Mouse (Mus musculus): Measurements from ENCODE around the gene Eif3l. TPM values are rescaled to one million over a fixed set of nuclear protein-coding genes. Genes with fewer than 3 reads are reported as not detected.
A peak's percentile ranks its signal among the peaks of the same experiment; 100 is the strongest.

Gene Eif3l
- total RNA-seq, 4 experiments from 2014 or later, result 70.2 to 76.0 (median 74.9) TPM

GRCm38 (mm10) chr15:79093083-79093839 is 18.3 kb downstream of the Eif3l start:
- no peak for DNase-seq (ENCODE audit: low spot score)

DNA sequence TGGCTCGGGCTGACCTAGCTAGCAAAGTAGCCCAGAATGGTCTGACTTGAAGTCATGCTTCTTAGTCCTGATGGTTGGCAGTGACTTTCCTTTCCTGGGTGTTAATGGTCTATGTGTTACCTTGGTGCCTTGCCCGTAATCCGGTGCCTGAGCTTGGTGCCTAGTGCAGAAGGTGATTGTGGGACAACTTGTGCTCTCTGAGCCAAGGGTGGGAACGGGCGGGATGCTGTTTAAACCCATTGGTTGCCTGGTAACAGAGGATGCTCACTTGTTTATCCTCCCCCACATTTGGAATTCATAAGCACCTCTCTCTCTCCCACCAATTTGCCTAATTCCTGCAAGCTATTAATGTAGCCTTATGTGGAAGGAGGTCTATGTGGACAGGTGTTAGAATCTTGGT is 20.5 kb downstream of the Eif3l start:
- no peak for DNase-seq (ENCODE audit: low spot score)

- DNase-seq (ENCODE audit: low spot score), result no peak
Measured at GRCm38 (mm10) chr15:79096556-79096955, 21.6 kb downstream of the Eif3l start.

DNA sequence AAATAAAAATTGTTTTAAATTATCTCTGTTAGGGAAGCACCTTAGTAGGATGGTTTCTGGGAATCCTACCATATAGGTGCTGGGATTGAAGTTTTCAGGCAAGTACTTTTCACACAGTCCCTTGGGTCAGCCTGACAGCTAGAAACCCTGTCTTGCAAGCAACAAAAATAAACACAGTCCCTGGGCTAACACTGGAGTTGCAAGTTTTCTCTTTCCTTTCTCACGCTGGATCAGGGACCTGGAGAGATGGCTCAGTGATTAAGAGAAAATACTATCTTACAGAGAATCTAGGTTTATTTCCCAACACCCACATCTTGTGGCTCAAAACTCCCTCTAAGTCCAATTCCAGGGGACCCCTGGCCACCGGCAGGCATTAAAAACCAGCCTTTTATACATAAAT is 22.2 kb downstream of the Eif3l start:
- no peak for DNase-seq (ENCODE audit: low spot score)

DNA sequence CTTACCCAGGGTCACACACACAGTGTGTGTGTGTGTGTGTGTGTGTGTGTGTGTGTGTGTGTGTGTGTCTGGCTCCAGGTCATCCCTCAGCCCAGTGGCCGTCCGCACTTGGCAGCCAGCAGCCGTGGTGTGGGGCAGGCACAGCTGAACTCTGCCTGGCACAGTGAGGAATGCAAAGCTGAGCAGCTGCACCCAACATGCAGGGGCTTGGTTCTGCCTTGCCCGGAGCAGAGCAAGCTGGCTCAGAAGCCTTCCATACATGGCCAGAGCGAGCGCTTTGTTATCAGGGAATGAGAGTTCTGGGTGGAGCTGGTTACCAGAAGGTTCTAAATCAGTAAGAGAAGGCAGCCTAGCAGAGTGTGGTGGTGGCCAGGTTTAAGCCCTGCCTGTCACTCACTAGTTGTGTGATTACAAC is 22.6 kb downstream of the Eif3l start:
- DNase-seq (ENCODE audit: low spot score), result peak; percentile 75

- no peak for DNase-seq (ENCODE audit: low spot score)
Measured at GRCm38 (mm10) chr15:79098220-79098619, 23.2 kb downstream of the Eif3l start.

DNA sequence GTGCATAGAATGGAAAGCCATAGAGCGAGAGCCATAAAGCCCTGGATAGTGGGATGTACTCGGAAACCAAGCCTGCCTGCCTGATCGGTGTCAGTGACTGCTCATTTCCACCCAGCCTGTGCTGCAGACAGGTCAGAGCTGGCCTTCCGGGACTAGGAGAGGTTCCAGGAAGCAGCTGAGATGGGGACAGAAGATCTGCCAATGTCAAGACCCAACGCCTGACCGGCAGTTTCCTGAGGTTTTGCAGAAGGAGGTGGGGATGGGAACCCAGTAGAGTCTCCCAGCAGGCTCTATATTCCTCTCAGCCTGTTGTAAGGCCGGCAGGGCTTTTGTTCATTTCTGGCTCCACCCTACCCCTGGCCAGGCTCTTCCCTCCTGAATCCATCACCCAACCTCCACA is 23.9 kb downstream of the Eif3l start:
- DNase-seq (ENCODE audit: low spot score), result peak; percentile 62

DNA sequence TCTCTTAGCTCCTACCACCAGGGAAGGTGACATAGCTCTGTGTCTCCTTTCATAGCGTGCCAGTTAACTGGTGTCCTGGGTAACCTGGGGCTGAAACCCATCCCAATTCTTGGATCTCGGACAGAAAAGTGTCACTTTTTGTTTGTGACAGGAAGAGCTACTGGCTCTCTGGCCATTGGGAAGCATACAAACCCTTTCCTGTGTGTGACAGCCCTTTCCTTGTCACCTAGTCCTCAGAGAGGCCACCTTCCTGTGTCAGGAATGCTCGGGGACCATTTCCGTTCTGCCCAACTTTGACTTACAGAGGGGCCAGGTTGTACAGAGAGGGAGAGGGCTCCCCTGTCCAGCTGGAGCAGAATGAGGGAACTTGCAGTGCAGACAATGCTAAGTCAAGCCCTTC is 24.5 kb downstream of the Eif3l start:
- DNase-seq (ENCODE audit: low spot score), result peak; percentile 36

DNA sequence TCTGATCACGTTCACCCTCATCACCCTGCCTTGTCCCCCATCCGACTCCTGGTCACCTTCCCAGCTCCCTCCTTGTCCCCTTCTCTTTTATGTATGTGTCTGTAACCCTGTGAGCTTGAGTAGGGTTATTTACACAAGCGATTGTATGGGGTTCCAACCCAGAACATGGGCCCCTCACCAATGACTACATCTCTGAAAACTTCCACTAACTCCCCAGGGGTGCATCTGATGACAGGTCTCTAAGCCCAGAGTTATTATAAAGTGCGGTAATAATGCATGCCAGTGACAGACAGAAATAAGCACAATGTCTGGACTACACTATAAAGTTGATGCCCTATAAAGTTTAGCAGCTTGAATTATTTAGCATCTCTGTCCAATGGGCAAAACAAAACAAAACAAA is 25.4 kb downstream of the Eif3l start:
- DNase-seq (ENCODE audit: low spot score), result no peak

DNA sequence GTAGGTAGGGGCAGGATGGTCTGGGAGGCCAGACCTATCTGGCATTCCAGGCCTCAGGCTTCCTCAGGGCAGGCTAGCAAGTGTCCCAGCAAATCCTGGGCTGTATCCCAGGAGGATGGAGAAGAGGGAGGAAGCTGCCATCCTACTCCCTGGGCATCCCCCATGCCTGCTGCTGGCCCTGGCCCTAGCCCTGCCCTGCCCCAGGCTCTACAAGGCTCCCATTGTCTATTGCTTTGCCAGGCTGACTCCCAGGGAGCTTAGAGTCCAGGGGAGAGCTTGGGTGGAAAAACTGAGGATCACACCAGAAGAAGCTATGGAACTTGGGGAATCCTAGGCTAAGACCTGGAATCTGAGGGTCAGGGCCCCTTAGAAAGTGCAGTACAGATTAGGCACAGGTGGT is 26.6 kb downstream of the Eif3l start:
- DNase-seq (ENCODE audit: low spot score), result no peak

GRCm38 (mm10) chr15:79103264-79103663 is 28.3 kb downstream of the Eif3l start:
- no peak for DNase-seq (ENCODE audit: low spot score)

- no peak for DNase-seq (ENCODE audit: low spot score)
Measured at GRCm38 (mm10) chr15:79105804-79106203, 30.8 kb downstream of the Eif3l start.

GRCm38 (mm10) chr15:79107966-79108365 is 33.0 kb downstream of the Eif3l start:
- no peak for DNase-seq (ENCODE audit: low spot score)

GRCm38 (mm10) chr15:79108421-79109320 is 33.7 kb downstream of the Eif3l start, which contains the start of gene Micall1:
Micall1 (plus strand) TSS chr15:79108898.
- no peak for DNase-seq (ENCODE audit: low spot score)

GRCm38 (mm10) chr15:79109321-79109934 is 34.4 kb downstream of the Eif3l start:
- DNase-seq (ENCODE audit: low spot score), result no peak

DNA sequence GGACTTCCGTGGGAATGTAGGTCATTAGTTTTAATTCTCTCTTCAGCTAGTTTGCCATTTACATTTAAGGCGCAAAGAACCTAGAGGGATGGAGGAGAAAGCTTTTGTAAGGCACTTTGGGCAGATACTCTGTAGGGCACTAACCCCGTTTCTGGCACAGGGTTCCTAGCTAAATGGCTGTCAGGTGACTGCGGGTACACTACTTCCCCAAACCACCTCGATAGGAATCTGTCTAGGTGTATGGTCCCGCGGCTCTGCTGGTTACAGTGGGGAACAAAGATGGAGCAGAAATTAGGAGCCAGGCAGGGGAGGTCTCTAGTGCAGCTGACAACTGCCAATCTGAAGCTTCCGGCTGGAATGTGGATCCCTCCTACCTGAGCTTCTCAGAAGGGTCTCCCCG is 35.1 kb downstream of the Eif3l start:
- DNase-seq (ENCODE audit: low spot score), result no peak

DNA sequence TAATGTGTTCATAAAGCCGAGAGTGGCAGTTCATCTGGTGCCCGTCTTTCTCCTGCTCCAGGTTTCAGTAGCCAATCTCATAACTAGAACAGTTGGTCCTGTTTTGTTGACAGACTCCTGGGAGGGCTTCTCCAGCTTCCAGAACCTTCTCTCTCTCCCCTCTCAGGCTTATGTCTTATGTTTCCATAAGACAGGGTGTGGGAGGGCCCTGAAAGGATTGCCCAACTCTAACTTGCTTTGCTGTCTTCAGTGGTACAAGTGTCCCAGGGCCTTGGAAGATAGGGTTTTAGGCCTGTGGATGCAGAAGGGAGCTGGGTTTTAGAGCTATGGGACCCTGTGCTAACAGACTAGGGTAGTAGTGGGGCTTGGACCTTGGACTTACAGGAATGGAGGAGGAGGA is 35.5 kb downstream of the Eif3l start:
- DNase-seq (ENCODE audit: low spot score), result no peak

- DNase-seq (ENCODE audit: low spot score), result no peak
Measured at GRCm38 (mm10) chr15:79111774-79112173, 36.8 kb downstream of the Eif3l start.

DNA sequence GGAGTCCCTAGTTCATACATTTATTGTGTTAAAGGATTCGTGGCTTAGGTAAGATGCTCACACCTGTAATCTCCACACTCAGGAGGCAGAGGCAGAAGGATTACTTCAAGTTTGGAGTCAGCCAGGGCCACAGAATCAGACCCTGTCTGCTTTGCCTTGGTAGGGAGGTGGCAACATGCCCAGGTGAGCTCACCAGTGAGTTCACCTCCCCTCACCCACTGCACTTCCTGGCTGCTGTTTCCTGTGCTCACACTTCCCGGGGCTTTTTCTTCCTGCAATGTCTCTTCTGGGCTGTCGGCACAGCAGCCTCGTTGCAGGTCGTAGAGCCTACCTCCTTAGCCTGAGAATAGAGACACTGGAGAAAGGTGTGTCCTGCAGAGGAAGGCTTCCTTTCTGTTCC is 40.3 kb downstream of the Eif3l start:
- no peak for DNase-seq (ENCODE audit: low spot score)

- DNase-seq (ENCODE audit: low spot score), result no peak
Measured at GRCm38 (mm10) chr15:79119491-79119890, 44.5 kb downstream of the Eif3l start.

- DNase-seq (ENCODE audit: low spot score), result no peak
Measured at GRCm38 (mm10) chr15:79122119-79122518, 47.1 kb downstream of the Eif3l start.

GRCm38 (mm10) chr15:79122546-79122945 is 47.6 kb downstream of the Eif3l start:
- DNase-seq (ENCODE audit: low spot score), result no peak
